Mouse (Mus musculus): Measurements from ENCODE around the gene Rfxank. TPM values are rescaled to one million over a fixed set of nuclear protein-coding genes. Genes with fewer than 3 reads are reported as not detected.

Gene Rfxank
- polyA plus RNA-seq, 1 experiment from 2014 or later = 12.6 TPM

DNA sequence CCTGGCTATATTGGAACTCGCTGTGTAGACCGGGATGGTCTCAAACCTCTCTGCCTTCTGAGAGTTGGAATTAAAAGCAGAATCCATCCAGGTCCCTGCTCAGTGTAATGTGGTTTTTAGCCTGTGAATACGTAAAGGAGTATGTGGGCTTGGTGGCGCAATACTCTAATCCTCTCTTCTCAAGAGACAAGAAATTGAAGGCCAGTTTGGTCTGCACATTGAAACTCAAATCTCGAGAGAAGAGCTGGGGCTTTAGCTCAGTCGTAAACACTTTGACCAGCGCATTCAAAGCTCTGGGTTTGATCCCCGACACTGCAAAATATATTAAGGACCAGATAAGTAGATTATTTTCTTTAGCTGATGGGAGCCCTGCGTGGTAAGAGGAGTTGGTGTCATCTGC, 1.0 kb upstream of the Rfxank start:
- H3K4me3 ChIP-seq = peak overlapping the region; percentile 72
- H3K36me3 ChIP-seq = peaks cover 51% of the 10 kb centered on the region
- H3K27me3 ChIP-seq = no peaks in the 10 kb centered on the region
- H3K4me2 ChIP-seq = peak overlapping the region; percentile 89
- WGBS = 11% methylated on average over 9 of the region's 9 CpGs
- peaks cover 24% of the 10 kb centered on the region for H3K4me1 ChIP-seq (replicated peaks)
- ATAC-seq (ENCODE audit: low read depth) = peak; percentile 1; the same call in 1 of the 2 replicates
- peak overlapping the region; percentile 85 for H3K27ac ChIP-seq (replicated peaks)
- H3K9me3 ChIP-seq = no peaks in the 10 kb centered on the region
- H3K9ac ChIP-seq = peak overlapping the region; percentile 86

DNA sequence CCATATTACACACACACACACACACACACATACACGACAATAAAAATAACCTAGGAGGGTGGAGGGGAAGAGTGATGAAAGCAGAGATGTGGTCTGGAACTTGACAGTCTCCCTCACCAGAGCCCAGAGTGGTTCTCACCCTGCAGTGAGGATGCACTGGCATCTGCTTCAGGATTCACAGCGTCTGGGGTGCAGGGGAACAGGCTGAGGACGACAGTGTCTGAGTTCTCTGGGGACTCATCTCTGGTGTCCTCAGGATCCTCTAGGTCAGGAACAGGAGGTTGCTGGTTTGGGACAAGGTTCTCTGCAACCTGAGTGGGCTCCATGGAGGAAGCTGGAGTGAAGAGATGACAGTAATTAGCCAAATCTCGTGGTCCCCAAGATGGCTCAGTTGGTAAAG, 1.1 kb downstream of the Rfxank start:
- H3K27me3 ChIP-seq = no peaks in the 10 kb centered on the region
- no peaks in the 10 kb centered on the region for H3K9me3 ChIP-seq
- H3K27ac ChIP-seq (replicated peaks) = no peak overlapping the region
- peak overlapping the region; percentile 72 for H3K4me3 ChIP-seq
- H3K4me1 ChIP-seq (replicated peaks) = peaks cover 24% of the 10 kb centered on the region
- ATAC-seq (ENCODE audit: low read depth) = no peak
- H3K4me2 ChIP-seq = peak overlapping the region; percentile 65
- WGBS = 80% methylated on average over 4 of the region's 4 CpGs
- H3K9ac ChIP-seq = peak overlapping the region; percentile 71
- H3K36me3 ChIP-seq = peaks cover 51% of the 10 kb centered on the region

DNA sequence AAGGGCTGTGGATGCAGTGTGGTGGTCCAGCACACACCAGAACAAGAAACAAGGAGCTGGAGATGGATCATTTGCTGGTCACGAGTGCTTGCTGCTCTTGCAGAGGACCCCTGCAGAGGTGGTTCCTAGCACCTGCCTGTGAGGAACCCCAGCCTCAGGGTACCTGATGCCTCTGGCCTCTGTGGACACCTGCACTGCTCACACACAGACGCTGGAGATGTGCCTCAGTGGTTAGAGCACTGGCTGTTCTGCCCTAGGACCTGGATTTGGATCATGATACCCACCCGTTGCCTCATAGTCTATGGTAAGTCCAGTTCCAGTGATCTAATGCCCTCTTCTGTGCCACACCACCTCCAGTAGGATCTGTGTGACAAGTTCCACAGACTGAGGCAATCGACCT, 2.4 kb downstream of the Rfxank start:
- no peak overlapping the region for H3K9ac ChIP-seq
- H3K27me3 ChIP-seq = no peaks in the 10 kb centered on the region
- H3K4me2 ChIP-seq = no peak overlapping the region
- peaks cover 46% of the 10 kb centered on the region for H3K36me3 ChIP-seq
- ATAC-seq (ENCODE audit: low read depth) = no peak
- no peak overlapping the region for H3K27ac ChIP-seq (replicated peaks)
- WGBS = 85% methylated on average over 4 of the region's 4 CpGs
- peaks cover 33% of the 10 kb centered on the region for H3K4me1 ChIP-seq (replicated peaks)
- H3K4me3 ChIP-seq = no peak overlapping the region
- no peaks in the 10 kb centered on the region for H3K9me3 ChIP-seq

DNA sequence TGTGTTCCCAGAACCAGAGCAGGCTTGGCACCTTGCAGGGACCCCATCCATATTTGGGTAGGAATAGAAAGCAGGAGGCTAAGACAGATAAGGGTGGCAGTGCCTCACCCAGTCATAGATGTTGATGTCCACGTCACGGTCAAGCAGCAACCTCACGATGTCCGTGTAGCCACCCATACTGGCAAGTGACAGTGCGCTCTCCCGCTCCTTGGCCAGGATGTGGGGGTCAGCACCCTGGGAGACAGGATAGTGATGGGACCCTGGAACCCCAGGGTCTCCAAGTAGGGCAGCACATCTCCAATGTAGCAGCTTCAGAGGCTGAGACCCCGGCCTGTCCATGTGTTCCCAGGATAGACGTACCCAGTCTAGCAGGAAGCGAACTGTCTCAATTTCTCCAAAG, 4.0 kb downstream of the Rfxank start:
- WGBS = 95% methylated on average over 9 of the region's 9 CpGs
- ATAC-seq (ENCODE audit: low read depth) = no peak
- no peak overlapping the region for H3K4me2 ChIP-seq
- no peaks in the 10 kb centered on the region for H3K27me3 ChIP-seq
- no peaks in the 10 kb centered on the region for H3K9me3 ChIP-seq
- peaks cover 30% of the 10 kb centered on the region for H3K4me1 ChIP-seq (replicated peaks)
- H3K9ac ChIP-seq = no peak overlapping the region
- peaks cover 46% of the 10 kb centered on the region for H3K36me3 ChIP-seq
- no peak overlapping the region for H3K4me3 ChIP-seq
- no peak overlapping the region for H3K27ac ChIP-seq (replicated peaks)

DNA sequence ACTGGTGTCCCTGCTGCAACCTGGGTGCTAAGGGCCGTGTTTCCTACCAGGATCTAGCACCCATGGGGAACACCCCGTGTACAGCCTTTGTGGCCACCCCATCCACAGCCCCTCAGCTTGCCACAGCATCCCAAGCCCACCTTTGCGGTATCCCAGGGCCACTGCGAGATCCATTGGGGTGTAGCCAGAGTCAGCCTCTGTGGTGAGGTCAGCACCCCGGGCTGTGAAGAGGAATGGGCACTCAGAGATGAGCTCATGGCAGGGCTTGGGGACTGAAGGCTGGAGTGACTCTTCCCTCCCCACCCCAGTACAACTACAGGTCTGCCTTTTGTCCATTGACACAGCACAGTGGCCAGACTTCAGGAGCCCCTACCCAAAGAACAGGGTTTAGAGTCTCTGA, 4.9 kb downstream of the Rfxank start:
- no peak for ATAC-seq (ENCODE audit: low read depth)
- H3K27ac ChIP-seq (replicated peaks) = no peak overlapping the region
- H3K9me3 ChIP-seq = no peaks in the 10 kb centered on the region
- H3K36me3 ChIP-seq = peaks cover 46% of the 10 kb centered on the region
- WGBS = 93% methylated on average over 5 of the region's 5 CpGs
- H3K27me3 ChIP-seq = no peaks in the 10 kb centered on the region
- no peak overlapping the region for H3K4me2 ChIP-seq
- no peak overlapping the region for H3K4me3 ChIP-seq
- H3K9ac ChIP-seq = no peak overlapping the region
- H3K4me1 ChIP-seq (replicated peaks) = peaks cover 38% of the 10 kb centered on the region

DNA sequence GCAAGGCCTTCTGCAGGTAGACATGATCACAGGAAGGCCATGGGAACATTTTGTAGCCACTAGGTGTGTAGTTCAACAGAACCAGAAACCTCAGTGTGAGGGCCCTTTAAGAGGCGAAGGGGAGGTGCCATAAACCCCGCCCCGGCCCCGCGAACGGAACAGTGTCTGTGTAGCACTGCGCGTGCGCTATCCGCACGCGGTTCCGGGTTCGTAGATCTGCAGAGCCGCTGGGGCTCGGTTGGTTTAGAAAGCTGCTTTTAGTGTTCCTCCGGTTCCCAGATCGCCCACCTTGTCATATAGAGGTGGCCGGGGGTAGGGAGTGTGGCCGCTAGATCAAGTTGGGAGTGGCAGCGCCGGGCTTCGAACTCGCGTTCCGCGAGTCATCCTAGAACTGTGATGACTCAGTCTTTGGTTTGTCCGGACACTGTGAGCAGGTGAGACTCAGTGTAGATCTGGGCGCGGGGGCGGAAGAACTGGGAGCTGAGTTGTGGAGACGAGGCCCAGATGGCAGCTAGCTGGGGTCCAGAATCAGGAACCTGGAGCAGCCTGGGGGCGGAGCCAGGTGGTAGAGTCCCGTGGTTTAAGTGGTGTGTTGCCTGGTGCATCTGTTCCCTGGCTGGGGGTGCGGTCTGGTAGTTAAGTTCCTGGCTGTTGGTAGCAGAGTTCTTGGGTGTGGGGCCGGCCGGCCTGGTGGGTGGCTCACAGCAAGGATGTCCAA, 7.6 kb downstream of the Rfxank start, which contains the start of gene Nr2c2ap:
Nr2c2ap (plus strand) TSS at position 168 of the 718 bp plus-strand sequence.
- Histone ChIP-seq H3K27ac (replicated peaks) (peak within 1 kb of the TSS; percentile 79; the same call in 1 of the 2 replicates), H3K4me2 (peak within 1 kb of the TSS; percentile 85), H3K36me3 (peaks cover 41% of the 10 kb centered on the region), H3K4me3 (peak within 1 kb of the TSS; percentile 76), H3K27me3 (no peaks in the 10 kb centered on the region), H3K4me1 (replicated peaks) (peaks cover 33% of the 10 kb centered on the region), H3K9me3 (no peaks in the 10 kb centered on the region), H3K9ac (peak within 1 kb of the TSS; percentile 78)
- ATAC-seq (ENCODE audit: low read depth) = peak; percentile 77
- 2% methylated on average over 37 of the region's 37 CpGs for WGBS

DNA sequence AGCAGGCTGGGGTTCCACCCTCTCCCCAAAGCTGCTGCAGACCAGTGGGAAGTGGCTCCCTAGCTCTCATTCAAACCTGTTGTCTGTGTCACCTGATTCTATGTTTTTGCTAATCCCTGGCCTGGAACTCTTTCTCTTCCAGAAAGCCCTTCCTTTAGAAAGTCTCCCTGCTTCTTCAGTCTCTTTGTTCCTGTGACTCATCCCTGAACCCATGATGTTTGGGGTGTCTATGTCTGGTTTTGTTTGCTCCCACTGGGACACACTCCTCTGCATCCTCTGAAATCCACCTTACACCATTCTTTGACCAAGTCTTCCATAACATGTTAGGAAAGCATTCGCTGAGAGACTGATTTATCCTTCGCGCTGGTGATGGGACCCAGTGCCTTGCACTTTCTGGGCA, 8.9 kb downstream of the Rfxank start:
- WGBS = 82% methylated on average over 3 of the region's 3 CpGs
- Histone ChIP-seq H3K4me1 (replicated peaks) (peaks cover 33% of the 10 kb centered on the region), H3K9me3 (no peaks in the 10 kb centered on the region), H3K36me3 (peaks cover 29% of the 10 kb centered on the region), H3K4me2 (no peak overlapping the region), H3K27me3 (no peaks in the 10 kb centered on the region), H3K4me3 (no peak overlapping the region), H3K9ac (no peak overlapping the region), H3K27ac (replicated peaks) (peak overlapping the region; percentile 79)
- no peak for ATAC-seq (ENCODE audit: low read depth)

DNA sequence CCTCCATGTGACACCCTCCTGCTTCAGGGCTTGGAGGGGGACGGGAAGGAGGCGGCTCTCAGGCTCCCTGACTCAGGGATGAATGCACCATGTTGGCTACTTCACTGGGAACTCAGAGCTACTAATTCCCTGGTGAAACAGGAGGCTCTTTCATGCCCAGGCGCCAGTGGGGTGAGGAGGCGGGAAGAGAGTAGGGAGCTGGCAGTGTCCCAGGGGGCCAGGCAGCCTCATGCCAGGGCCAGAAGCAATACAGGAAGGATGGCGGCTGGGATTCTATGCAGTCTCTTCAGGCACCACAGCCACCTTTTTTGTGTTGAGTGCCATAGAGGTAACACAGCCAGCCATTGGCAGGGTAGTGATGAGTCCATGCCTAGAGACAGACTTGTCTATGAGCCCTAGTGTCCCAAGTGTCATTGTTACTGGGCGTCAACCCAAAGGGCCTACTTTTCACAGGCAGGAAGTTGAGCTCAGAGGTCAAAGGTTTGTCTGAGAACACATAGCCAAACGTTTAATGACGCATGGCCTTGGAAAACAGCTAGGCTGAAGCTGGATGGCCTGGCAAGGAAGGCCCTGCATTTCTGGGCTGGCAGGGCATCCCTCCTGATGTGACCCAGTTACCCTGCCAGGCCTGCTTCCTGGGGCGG, 9.5 kb downstream of the Rfxank start:
- 51% methylated on average over 9 of the region's 9 CpGs for WGBS
- H3K36me3 ChIP-seq = peaks cover 22% of the 10 kb centered on the region
- H3K4me1 ChIP-seq (replicated peaks) = peaks cover 33% of the 10 kb centered on the region
- H3K27me3 ChIP-seq = peaks cover under 1% of the 10 kb centered on the region; the same call in 1 of the 2 replicates
- H3K9me3 ChIP-seq = no peaks in the 10 kb centered on the region
- H3K4me2 ChIP-seq = no peak overlapping the region
- H3K9ac ChIP-seq = no peak overlapping the region
- no peak overlapping the region for H3K4me3 ChIP-seq
- H3K27ac ChIP-seq (replicated peaks) = peak overlapping the region; percentile 79
- peak; percentile 70 for ATAC-seq (ENCODE audit: low read depth)

DNA sequence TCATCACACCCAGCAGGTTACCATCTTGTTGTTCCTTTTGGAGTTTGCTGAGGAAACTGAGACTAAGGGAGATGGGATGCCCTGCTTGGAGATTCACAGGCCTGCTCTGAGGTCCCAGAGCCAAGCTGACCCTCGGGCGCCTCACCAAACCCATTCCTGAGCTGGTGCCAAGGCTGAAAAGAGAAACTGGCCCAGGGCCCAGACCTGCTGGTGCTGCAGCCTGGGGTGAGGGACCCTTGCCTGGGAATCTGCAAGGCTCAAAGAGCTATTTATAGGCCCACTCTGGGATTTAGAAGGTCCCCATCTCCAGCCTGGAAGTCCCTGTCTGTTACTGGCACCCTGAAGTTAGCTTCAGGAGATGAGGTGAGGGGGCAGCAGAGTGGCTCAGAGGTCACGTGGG, 10.5 kb downstream of the Rfxank start:
- Histone ChIP-seq H3K36me3 (peaks cover 12% of the 10 kb centered on the region), H3K27me3 (peaks cover 10% of the 10 kb centered on the region; the same call in 1 of the 2 replicates), H3K4me1 (replicated peaks) (peaks cover 33% of the 10 kb centered on the region), H3K4me2 (0 out of 2 replicates have a peak overlapping the region, but pooled peaks have one; percentile 3), H3K9ac (0 out of 2 replicates have a peak overlapping the region, but pooled peaks have one; percentile 26), H3K27ac (replicated peaks) (peak overlapping the region; percentile 79), H3K9me3 (no peaks in the 10 kb centered on the region), H3K4me3 (no peak overlapping the region)
- WGBS = 77% methylated on average over 3 of the region's 3 CpGs
- no peak for ATAC-seq (ENCODE audit: low read depth)

DNA sequence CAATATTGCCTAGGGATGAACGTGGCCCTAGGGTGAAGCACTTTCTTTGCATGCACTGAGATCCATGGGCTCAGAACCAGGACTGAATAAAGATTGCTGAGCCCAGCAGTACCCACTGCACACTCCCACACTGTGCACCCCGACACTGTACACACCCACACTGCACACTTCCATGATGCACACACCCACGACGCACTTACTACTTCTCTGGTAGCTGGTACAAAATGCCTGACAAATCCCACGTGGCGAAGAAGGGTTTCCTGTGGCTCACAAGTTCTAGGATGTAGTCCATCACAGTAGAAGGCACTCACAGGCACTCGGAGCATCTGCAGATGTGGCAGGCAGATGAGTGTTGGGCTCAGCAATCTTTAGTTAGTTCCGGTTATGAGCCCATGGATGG, 14.0 kb downstream of the Rfxank start:
- peaks cover 17% of the 10 kb centered on the region; the same call in 1 of the 2 replicates for H3K27me3 ChIP-seq
- no peak overlapping the region for H3K9ac ChIP-seq
- no peak overlapping the region for H3K27ac ChIP-seq (replicated peaks)
- no peak for ATAC-seq (ENCODE audit: low read depth)
- H3K4me1 ChIP-seq (replicated peaks) = peaks cover 20% of the 10 kb centered on the region
- H3K36me3 ChIP-seq = no peaks in the 10 kb centered on the region
- H3K9me3 ChIP-seq = no peaks in the 10 kb centered on the region
- WGBS = 68% methylated on average over 8 of the region's 8 CpGs
- no peak overlapping the region for H3K4me3 ChIP-seq
- no peak overlapping the region for H3K4me2 ChIP-seq

DNA sequence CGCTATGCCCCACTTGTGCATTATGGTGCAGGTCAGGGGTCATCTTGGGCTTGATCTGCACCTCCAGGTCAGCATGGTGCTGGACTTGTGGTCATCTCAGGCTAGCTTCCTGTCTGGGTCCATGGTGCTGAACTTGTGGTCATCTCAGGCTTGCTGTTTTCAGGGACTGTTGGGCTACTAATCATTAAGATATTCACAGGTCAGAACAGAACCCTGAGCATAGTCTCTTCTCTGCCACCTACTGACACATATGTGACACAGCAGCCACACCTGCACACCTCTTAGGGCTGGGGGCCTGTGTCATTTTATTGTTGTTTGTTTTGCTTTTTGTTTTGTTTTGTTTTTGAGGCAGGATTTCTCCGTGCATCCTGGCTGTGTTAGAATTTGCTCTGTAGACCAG, 16.1 kb downstream of the Rfxank start:
- ATAC-seq (ENCODE audit: low read depth) = no peak

DNA sequence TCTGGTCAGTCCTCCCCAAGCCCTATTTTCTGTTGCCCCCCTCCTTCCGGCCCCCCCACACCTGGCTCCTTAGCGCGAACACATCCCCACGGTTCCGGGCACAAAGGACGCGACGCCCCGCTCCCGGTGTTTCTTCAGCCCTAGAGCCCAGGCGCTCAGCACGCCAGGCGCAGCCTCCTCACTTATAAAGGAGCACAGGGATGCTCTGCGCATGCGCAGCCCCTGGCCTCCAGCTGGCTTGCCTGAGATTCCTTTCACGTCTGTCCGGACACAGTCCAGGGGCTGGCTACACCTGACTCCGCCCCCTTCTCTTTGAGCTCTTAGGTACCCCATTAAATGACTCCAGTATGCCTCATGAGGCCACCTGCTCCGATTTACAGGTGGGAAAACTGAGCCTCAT, 18.3 kb downstream of the Rfxank start, which contains the start of gene Ncan:
Ncan (minus strand) TSS at position 207 of the 400 bp plus-strand sequence.
- ATAC-seq (ENCODE audit: low read depth) = peak; percentile 54
- 2% methylated on average over 19 of the region's 19 CpGs for WGBS
- Histone ChIP-seq H3K36me3 (peaks cover 11% of the 10 kb centered on the region), H3K27ac (replicated peaks) (peak within 1 kb of the TSS; percentile 97), H3K4me3 (peak within 1 kb of the TSS; percentile 76), H3K27me3 (peaks cover 31% of the 10 kb centered on the region), H3K9me3 (no peaks in the 10 kb centered on the region), H3K9ac (peak within 1 kb of the TSS; percentile 89), H3K4me2 (peak within 1 kb of the TSS; percentile 82), H3K4me1 (replicated peaks) (peaks cover 31% of the 10 kb centered on the region)

More for the DNA sequence above, 16.1 kb downstream of the Rfxank start:
- WGBS = 54% methylated on average over 2 of the region's 2 CpGs
- H3K9me3 ChIP-seq = no peaks in the 10 kb centered on the region
- no peak overlapping the region for H3K4me3 ChIP-seq
- H3K27ac ChIP-seq (replicated peaks) = no peak overlapping the region
- no peaks in the 10 kb centered on the region for H3K36me3 ChIP-seq
- H3K4me2 ChIP-seq = no peak overlapping the region
- peaks cover 17% of the 10 kb centered on the region; the same call in 1 of the 2 replicates for H3K27me3 ChIP-seq
- no peak overlapping the region for H3K9ac ChIP-seq
- H3K4me1 ChIP-seq (replicated peaks) = peaks cover 15% of the 10 kb centered on the region
